Mouse (Mus musculus): ENCODE data around the gene Ppa1. TPM values are rescaled to one million over a fixed set of nuclear protein-coding genes. Genes with fewer than 3 reads are reported as not detected.

The Ppa1 gene
- polyA plus RNA-seq, 1 experiment: 11.5 TPM

DNA sequence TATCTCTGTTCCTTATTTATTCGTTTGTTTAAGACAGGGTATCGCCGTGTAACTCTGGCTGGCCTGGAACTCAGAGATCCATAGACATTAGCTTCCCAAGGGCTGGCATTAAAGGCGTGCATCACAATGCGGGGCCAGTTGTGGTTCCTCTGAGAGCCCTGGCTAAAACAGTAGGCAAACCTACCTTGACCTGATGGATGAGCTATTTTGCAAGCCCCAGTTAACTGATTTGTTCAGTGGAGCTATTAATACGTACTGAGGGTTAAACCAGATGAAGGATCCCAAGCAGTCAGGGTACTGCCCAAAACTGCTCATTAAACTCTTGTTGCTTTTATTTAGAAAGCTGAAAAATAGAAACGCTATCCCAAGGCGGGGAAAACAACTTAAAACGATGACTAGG, 31.2 kb downstream of the Ppa1 start:
- H3K27me3 ChIP-seq (ENCODE audit: control insufficient read depth, insufficient read depth, low read length): no peaks in the 10 kb centered on the region
- H3K36me3 ChIP-seq (ENCODE audit: control insufficient read depth, insufficient read depth, low read length): no peaks in the 10 kb centered on the region
- TF ChIP-seq CTCF (IDR thresholded peaks at IDR 0.05; ENCODE audit: control insufficient read depth, insufficient read depth, insufficient replicate concordance, low read depth, low read length) (no peak), POLR2A (IDR thresholded peaks at IDR 0.05; ENCODE audit: control insufficient read depth, low read depth, low read length) (no peak)
- peak overlapping the region; percentile 99 for H3K4me3 ChIP-seq (ENCODE audit: control insufficient read depth, low read depth, low read length)
- H3K27ac ChIP-seq (ENCODE audit: control insufficient read depth, insufficient read depth, low read depth, low read length): peak overlapping the region; percentile 96
- H3K4me1 ChIP-seq (ENCODE audit: control insufficient read depth, insufficient read depth, low read length): peaks cover 5% of the 10 kb centered on the region

DNA sequence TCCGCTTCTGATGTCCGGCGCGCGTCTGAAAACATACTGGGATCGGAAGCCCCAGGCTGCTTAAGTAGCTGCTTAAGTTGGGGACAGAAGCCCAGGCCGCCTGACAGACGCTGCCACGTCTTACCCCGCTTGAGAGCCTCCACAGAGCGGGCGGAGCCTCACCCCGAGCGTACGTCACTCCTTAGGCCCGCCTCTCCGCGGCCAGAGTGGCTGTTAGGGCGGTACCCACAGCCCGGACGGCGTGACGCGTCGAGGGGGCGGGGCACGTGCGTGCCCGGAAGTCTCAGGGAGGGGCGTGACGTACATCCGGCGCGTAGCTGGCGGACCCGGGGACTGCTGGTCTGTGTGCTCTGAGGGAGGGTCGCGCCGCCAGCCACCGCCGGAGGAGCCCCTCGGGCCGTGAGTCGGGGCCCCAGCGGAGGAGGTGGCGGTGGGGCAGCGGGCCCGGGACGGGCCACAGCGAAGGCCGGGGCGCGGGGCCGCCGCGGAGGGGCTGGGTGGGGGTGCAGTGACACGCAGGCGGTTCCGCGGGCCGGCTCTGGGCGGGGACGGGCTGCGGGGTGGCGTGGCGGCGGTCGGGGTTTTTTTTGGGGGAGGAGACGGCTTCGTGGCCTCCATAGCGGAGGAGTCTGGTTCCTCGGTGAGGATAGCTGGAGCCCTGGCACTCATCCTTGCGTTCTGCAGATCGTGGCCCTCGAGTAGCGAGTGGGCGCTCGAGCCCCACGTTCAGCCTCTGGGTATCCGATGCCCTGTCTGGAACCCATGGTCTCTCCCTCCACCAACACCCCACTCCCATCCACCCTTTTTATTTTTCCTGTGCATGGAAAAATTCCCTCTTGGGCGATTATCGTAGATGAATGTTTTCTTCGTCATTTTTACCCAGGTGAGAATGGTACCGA, 31.9 kb downstream of the Ppa1 start, which contains the start of gene Sar1a:
Gene Sar1a (plus strand): TSS at position 285 of the 899 bp plus-strand sequence.
- no peaks in the 10 kb centered on the region; the same call in 1 of the 2 replicates for H3K36me3 ChIP-seq (ENCODE audit: control insufficient read depth, insufficient read depth, low read length)
- H3K4me3 ChIP-seq (ENCODE audit: control insufficient read depth, low read depth, low read length): peak within 1 kb of the TSS; percentile 99
- no peak for TF ChIP-seq CTCF (IDR thresholded peaks at IDR 0.05; ENCODE audit: control insufficient read depth, insufficient read depth, insufficient replicate concordance, low read depth, low read length)
- peak; percentile 96 for TF ChIP-seq POLR2A (IDR thresholded peaks at IDR 0.05; ENCODE audit: control insufficient read depth, low read depth, low read length)
- H3K4me1 ChIP-seq (ENCODE audit: control insufficient read depth, insufficient read depth, low read length): peaks cover 5% of the 10 kb centered on the region
- H3K27me3 ChIP-seq (ENCODE audit: control insufficient read depth, insufficient read depth, low read length): no peaks in the 10 kb centered on the region
- H3K27ac ChIP-seq (ENCODE audit: control insufficient read depth, insufficient read depth, low read depth, low read length): peak within 1 kb of the TSS; percentile 96

- peaks cover 2% of the 10 kb centered on the region for H3K36me3 ChIP-seq (ENCODE audit: control insufficient read depth, insufficient read depth, low read length)
These were observed 41.1 kb downstream of the Ppa1 start for GRCm38 (mm10) chr10:61689405-61689804.

DNA sequence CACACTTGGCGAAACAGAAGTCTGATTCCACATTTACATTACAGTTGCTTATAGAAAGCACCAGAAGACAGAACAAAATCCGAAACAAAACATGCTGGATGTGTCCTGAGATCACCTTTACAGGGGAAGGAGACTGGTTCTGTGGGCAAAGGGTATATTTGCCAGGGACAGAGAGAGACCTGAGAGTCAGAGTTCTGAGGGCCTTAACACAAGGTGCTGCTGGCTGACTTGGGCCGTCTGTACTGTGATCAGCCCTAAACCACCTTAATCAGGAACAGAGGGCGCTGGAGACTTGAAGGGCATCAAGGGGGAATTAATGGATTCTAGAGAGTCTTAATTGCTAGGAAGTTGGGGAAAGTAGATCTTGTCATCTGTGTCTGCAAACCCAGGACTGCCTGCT, 45.2 kb downstream of the Ppa1 start:
- H3K4me3 ChIP-seq (ENCODE audit: control insufficient read depth, low read depth, low read length): no peak overlapping the region
- H3K27me3 ChIP-seq (ENCODE audit: control insufficient read depth, insufficient read depth, low read length): no peaks in the 10 kb centered on the region
- H3K36me3 ChIP-seq (ENCODE audit: control insufficient read depth, insufficient read depth, low read length): no peaks in the 10 kb centered on the region; the same call in 1 of the 2 replicates

More at GRCm38 (mm10) chr10:61689405-61689804, 41.1 kb downstream of the Ppa1 start:
- no peak for TF ChIP-seq CTCF (IDR thresholded peaks at IDR 0.05; ENCODE audit: control insufficient read depth, insufficient read depth, insufficient replicate concordance, low read depth, low read length)
- TF ChIP-seq POLR2A (IDR thresholded peaks at IDR 0.05; ENCODE audit: control insufficient read depth, low read depth, low read length): no peak
- Histone ChIP-seq H3K4me3 (ENCODE audit: control insufficient read depth, low read depth, low read length) (no peak overlapping the region), H3K4me1 (ENCODE audit: control insufficient read depth, insufficient read depth, low read length) (no peaks in the 10 kb centered on the region), H3K27ac (ENCODE audit: control insufficient read depth, insufficient read depth, low read depth, low read length) (no peak overlapping the region; the same call in 1 of the 2 replicates), H3K27me3 (ENCODE audit: control insufficient read depth, insufficient read depth, low read length) (no peaks in the 10 kb centered on the region)

GRCm38 (mm10) chr10:61694870-61695670, 46.7 kb downstream of the Ppa1 start, which contains the start of gene Tysnd1:
Gene Tysnd1 (plus strand): TSS chr10:61695514.
- H3K4me1 ChIP-seq (ENCODE audit: control insufficient read depth, insufficient read depth, low read length): peaks cover 5% of the 10 kb centered on the region
- H3K4me3 ChIP-seq (ENCODE audit: control insufficient read depth, low read depth, low read length): peak within 1 kb of the TSS; percentile 99
- peak within 1 kb of the TSS; percentile 95 for H3K27ac ChIP-seq (ENCODE audit: control insufficient read depth, insufficient read depth, low read depth, low read length)
- peak; percentile 76; the same call in 1 of the 2 replicates for TF ChIP-seq POLR2A (IDR thresholded peaks at IDR 0.05; ENCODE audit: control insufficient read depth, low read depth, low read length)
- no peak for TF ChIP-seq CTCF (IDR thresholded peaks at IDR 0.05; ENCODE audit: control insufficient read depth, insufficient read depth, insufficient replicate concordance, low read depth, low read length)
- H3K36me3 ChIP-seq (ENCODE audit: control insufficient read depth, insufficient read depth, low read length): no peaks in the 10 kb centered on the region
- no peaks in the 10 kb centered on the region for H3K27me3 ChIP-seq (ENCODE audit: control insufficient read depth, insufficient read depth, low read length)

More for the DNA sequence above, 45.2 kb downstream of the Ppa1 start:
- no peak for TF ChIP-seq CTCF (IDR thresholded peaks at IDR 0.05; ENCODE audit: control insufficient read depth, insufficient read depth, insufficient replicate concordance, low read depth, low read length)
- TF ChIP-seq POLR2A (IDR thresholded peaks at IDR 0.05; ENCODE audit: control insufficient read depth, low read depth, low read length): no peak
- H3K4me1 ChIP-seq (ENCODE audit: control insufficient read depth, insufficient read depth, low read length): peaks cover 5% of the 10 kb centered on the region
- H3K27ac ChIP-seq (ENCODE audit: control insufficient read depth, insufficient read depth, low read depth, low read length): no peak overlapping the region

- TF ChIP-seq POLR2A (IDR thresholded peaks at IDR 0.05; ENCODE audit: control insufficient read depth, low read depth, low read length) (no peak; the same call in 1 of the 2 replicates), CTCF (IDR thresholded peaks at IDR 0.05; ENCODE audit: control insufficient read depth, insufficient read depth, insufficient replicate concordance, low read depth, low read length) (no peak)
- H3K27me3 ChIP-seq (ENCODE audit: control insufficient read depth, insufficient read depth, low read length): no peaks in the 10 kb centered on the region
- peak overlapping the region; percentile 95 for H3K27ac ChIP-seq (ENCODE audit: control insufficient read depth, insufficient read depth, low read depth, low read length)
- peaks cover 5% of the 10 kb centered on the region for H3K4me1 ChIP-seq (ENCODE audit: control insufficient read depth, insufficient read depth, low read length)
- no peaks in the 10 kb centered on the region for H3K36me3 ChIP-seq (ENCODE audit: control insufficient read depth, insufficient read depth, low read length)
- H3K4me3 ChIP-seq (ENCODE audit: control insufficient read depth, low read depth, low read length): peak overlapping the region; percentile 99
These were observed 47.6 kb downstream of the Ppa1 start for GRCm38 (mm10) chr10:61695703-61696559.

Data from testis, adult 2 months (tissue).